Mouse (Mus musculus): ENCODE results near the gene Adamts8. TPM values are rescaled to one million over a fixed set of nuclear protein-coding genes. Genes with fewer than 3 reads are reported as not detected.

Gene Adamts8
- polyA plus RNA-seq, 1 experiment from 2014 or later, result 3.8 TPM

- no peaks in the 10 kb centered on the region for H3K9me3 ChIP-seq (ENCODE audit: control insufficient read depth, low read length)
- ATAC-seq (ENCODE audit: low read depth), result peak; percentile 76
- no peak overlapping the region for H3K9ac ChIP-seq (ENCODE audit: low read length)
- H3K27me3 ChIP-seq (ENCODE audit: control insufficient read depth, insufficient read depth, low read depth, low read length), result peaks cover 19% of the 10 kb centered on the region
- H3K27ac ChIP-seq (ENCODE audit: low read length), result no peak overlapping the region
- no peaks in the 10 kb centered on the region for H3K4me1 ChIP-seq (replicated peaks; ENCODE audit: control insufficient read depth, insufficient read depth, low read length)
- H3K4me2 ChIP-seq (ENCODE audit: low read depth, low read length), result no peak overlapping the region
- WGBS, result 23% methylated on average over 9 of the region's 9 CpGs
- H3K4me3 ChIP-seq (ENCODE audit: low read length), result no peak overlapping the region
- no peaks in the 10 kb centered on the region for H3K36me3 ChIP-seq (ENCODE audit: control insufficient read depth, insufficient read depth, low read length)
Measured at GRCm38 (mm10) chr9:30936674-30937438, 5.5 kb upstream of the Adamts8 start.

GRCm38 (mm10) chr9:30940328-30940727 is 2.0 kb upstream of the Adamts8 start:
- H3K4me1 ChIP-seq (replicated peaks; ENCODE audit: control insufficient read depth, insufficient read depth, low read length), result peaks cover 10% of the 10 kb centered on the region
- no peak overlapping the region for H3K9ac ChIP-seq (ENCODE audit: low read length)
- H3K4me2 ChIP-seq (ENCODE audit: low read depth, low read length), result no peak overlapping the region
- H3K4me3 ChIP-seq (ENCODE audit: low read length), result no peak overlapping the region
- H3K27me3 ChIP-seq (ENCODE audit: control insufficient read depth, insufficient read depth, low read depth, low read length), result peaks cover 53% of the 10 kb centered on the region
- no peaks in the 10 kb centered on the region for H3K36me3 ChIP-seq (ENCODE audit: control insufficient read depth, insufficient read depth, low read length)
- 4% methylated on average over 6 of the region's 6 CpGs for WGBS
- H3K9me3 ChIP-seq (ENCODE audit: control insufficient read depth, low read length), result no peaks in the 10 kb centered on the region
- no peak overlapping the region for H3K27ac ChIP-seq (ENCODE audit: low read length)
- peak; percentile 16; the same call in 1 of the 2 replicates for ATAC-seq (ENCODE audit: low read depth)

GRCm38 (mm10) chr9:30943341-30943740 is 979 bp downstream of the Adamts8 start:
- H3K9ac ChIP-seq (ENCODE audit: low read length), result peak overlapping the region; percentile 57
- H3K4me2 ChIP-seq (ENCODE audit: low read depth, low read length), result peak overlapping the region; percentile 98
- H3K36me3 ChIP-seq (ENCODE audit: control insufficient read depth, insufficient read depth, low read length), result no peaks in the 10 kb centered on the region
- peak overlapping the region; percentile 59 for H3K4me3 ChIP-seq (ENCODE audit: low read length)
- H3K27me3 ChIP-seq (ENCODE audit: control insufficient read depth, insufficient read depth, low read depth, low read length), result peaks cover 56% of the 10 kb centered on the region
- no peak overlapping the region for H3K27ac ChIP-seq (ENCODE audit: low read length)
- peaks cover 10% of the 10 kb centered on the region for H3K4me1 ChIP-seq (replicated peaks; ENCODE audit: control insufficient read depth, insufficient read depth, low read length)
- WGBS, result 1% methylated on average over 14 of the region's 14 CpGs
- H3K9me3 ChIP-seq (ENCODE audit: control insufficient read depth, low read length), result no peaks in the 10 kb centered on the region
- ATAC-seq (ENCODE audit: low read depth), result no peak

- no peak overlapping the region for H3K9ac ChIP-seq (ENCODE audit: low read length)
- H3K27ac ChIP-seq (ENCODE audit: low read length), result no peak overlapping the region
- 21% methylated on average over 1 of the region's 1 CpGs for WGBS
- peaks cover 17% of the 10 kb centered on the region for H3K4me1 ChIP-seq (replicated peaks; ENCODE audit: control insufficient read depth, insufficient read depth, low read length)
- H3K4me3 ChIP-seq (ENCODE audit: low read length), result peak overlapping the region; percentile 59; the same call in 1 of the 2 replicates
- no peak overlapping the region for H3K4me2 ChIP-seq (ENCODE audit: low read depth, low read length)
- no peaks in the 10 kb centered on the region for H3K36me3 ChIP-seq (ENCODE audit: control insufficient read depth, insufficient read depth, low read length)
- H3K9me3 ChIP-seq (ENCODE audit: control insufficient read depth, low read length), result no peaks in the 10 kb centered on the region
- H3K27me3 ChIP-seq (ENCODE audit: control insufficient read depth, insufficient read depth, low read depth, low read length), result peaks cover 56% of the 10 kb centered on the region
- ATAC-seq (ENCODE audit: low read depth), result no peak
Measured at GRCm38 (mm10) chr9:30944234-30944633, 1.9 kb downstream of the Adamts8 start.

- WGBS, result 50% methylated on average over 1 of the region's 1 CpGs
- Histone ChIP-seq H3K9ac (ENCODE audit: low read length) (no peak overlapping the region), H3K27me3 (ENCODE audit: control insufficient read depth, insufficient read depth, low read depth, low read length) (peaks cover 56% of the 10 kb centered on the region), H3K27ac (ENCODE audit: low read length) (no peak overlapping the region), H3K4me2 (ENCODE audit: low read depth, low read length) (no peak overlapping the region), H3K36me3 (ENCODE audit: control insufficient read depth, insufficient read depth, low read length) (no peaks in the 10 kb centered on the region), H3K4me3 (ENCODE audit: low read length) (no peak overlapping the region), H3K9me3 (ENCODE audit: control insufficient read depth, low read length) (no peaks in the 10 kb centered on the region), H3K4me1 (replicated peaks; ENCODE audit: control insufficient read depth, insufficient read depth, low read length) (peaks cover 18% of the 10 kb centered on the region)
- no peak for ATAC-seq (ENCODE audit: low read depth)
Measured at GRCm38 (mm10) chr9:30945276-30945675, 2.9 kb downstream of the Adamts8 start.

- no peak overlapping the region for H3K4me3 ChIP-seq (ENCODE audit: low read length)
- 45% methylated on average over 3 of the region's 3 CpGs for WGBS
- H3K36me3 ChIP-seq (ENCODE audit: control insufficient read depth, insufficient read depth, low read length), result no peaks in the 10 kb centered on the region
- no peak overlapping the region for H3K4me2 ChIP-seq (ENCODE audit: low read depth, low read length)
- H3K4me1 ChIP-seq (replicated peaks; ENCODE audit: control insufficient read depth, insufficient read depth, low read length), result peaks cover 12% of the 10 kb centered on the region
- no peaks in the 10 kb centered on the region for H3K9me3 ChIP-seq (ENCODE audit: control insufficient read depth, low read length)
- no peak overlapping the region for H3K9ac ChIP-seq (ENCODE audit: low read length)
- peak; percentile 66 for ATAC-seq (ENCODE audit: low read depth)
- H3K27me3 ChIP-seq (ENCODE audit: control insufficient read depth, insufficient read depth, low read depth, low read length), result peaks cover 17% of the 10 kb centered on the region
- H3K27ac ChIP-seq (ENCODE audit: low read length), result no peak overlapping the region
Measured at GRCm38 (mm10) chr9:30949422-30949821, 7.1 kb downstream of the Adamts8 start.

GRCm38 (mm10) chr9:30949971-30950370 is 7.6 kb downstream of the Adamts8 start:
- H3K9me3 ChIP-seq (ENCODE audit: control insufficient read depth, low read length), result no peaks in the 10 kb centered on the region
- no peak overlapping the region for H3K4me2 ChIP-seq (ENCODE audit: low read depth, low read length)
- peaks cover 12% of the 10 kb centered on the region for H3K4me1 ChIP-seq (replicated peaks; ENCODE audit: control insufficient read depth, insufficient read depth, low read length)
- no peak for ATAC-seq (ENCODE audit: low read depth)
- H3K27ac ChIP-seq (ENCODE audit: low read length), result peak overlapping the region; percentile 31; the same call in 1 of the 2 replicates
- peaks cover 13% of the 10 kb centered on the region for H3K27me3 ChIP-seq (ENCODE audit: control insufficient read depth, insufficient read depth, low read depth, low read length)
- 60% methylated on average over 4 of the region's 4 CpGs for WGBS
- no peak overlapping the region for H3K9ac ChIP-seq (ENCODE audit: low read length)
- H3K36me3 ChIP-seq (ENCODE audit: control insufficient read depth, insufficient read depth, low read length), result no peaks in the 10 kb centered on the region
- H3K4me3 ChIP-seq (ENCODE audit: low read length), result no peak overlapping the region

GRCm38 (mm10) chr9:30950592-30950991 is 8.2 kb downstream of the Adamts8 start:
- Histone ChIP-seq H3K36me3 (ENCODE audit: control insufficient read depth, insufficient read depth, low read length) (no peaks in the 10 kb centered on the region), H3K9me3 (ENCODE audit: control insufficient read depth, low read length) (no peaks in the 10 kb centered on the region), H3K4me1 (replicated peaks; ENCODE audit: control insufficient read depth, insufficient read depth, low read length) (peaks cover 12% of the 10 kb centered on the region), H3K9ac (ENCODE audit: low read length) (no peak overlapping the region), H3K27ac (ENCODE audit: low read length) (peak overlapping the region; percentile 31; the same call in 1 of the 2 replicates), H3K27me3 (ENCODE audit: control insufficient read depth, insufficient read depth, low read depth, low read length) (peaks cover 6% of the 10 kb centered on the region), H3K4me2 (ENCODE audit: low read depth, low read length) (no peak overlapping the region), H3K4me3 (ENCODE audit: low read length) (no peak overlapping the region)
- peak; percentile 18; the same call in 1 of the 2 replicates for ATAC-seq (ENCODE audit: low read depth)
- WGBS, result 47% methylated on average over 4 of the region's 4 CpGs

GRCm38 (mm10) chr9:30951461-30951860 is 9.1 kb downstream of the Adamts8 start:
- ATAC-seq (ENCODE audit: low read depth), result peak; percentile 42
- Histone ChIP-seq H3K36me3 (ENCODE audit: control insufficient read depth, insufficient read depth, low read length) (no peaks in the 10 kb centered on the region), H3K27me3 (ENCODE audit: control insufficient read depth, insufficient read depth, low read depth, low read length) (0 out of 2 replicates have a peak, but pooled peaks cover 2% of the 10 kb centered on the region), H3K27ac (ENCODE audit: low read length) (no peak overlapping the region), H3K4me2 (ENCODE audit: low read depth, low read length) (no peak overlapping the region), H3K4me1 (replicated peaks; ENCODE audit: control insufficient read depth, insufficient read depth, low read length) (peaks cover 12% of the 10 kb centered on the region), H3K4me3 (ENCODE audit: low read length) (no peak overlapping the region), H3K9me3 (ENCODE audit: control insufficient read depth, low read length) (no peaks in the 10 kb centered on the region), H3K9ac (ENCODE audit: low read length) (no peak overlapping the region)
- WGBS, result 70% methylated on average over 5 of the region's 5 CpGs

Data from lung, embryonic 16.5 days (tissue).